Mouse (Mus musculus) c-Kit-positive CD71-positive TER-119-negative erythroid progenitor cells, embryonic 14.5 days (primary cell): ENCODE measurements around the gene Nrxn2.

Experiments
- DNase-seq: peaks from one replicate; pipeline ENCODE4 v3.0.0-alpha.2; 2013; ENCODE audit warnings: low read depth

Gene Nrxn2

GRCm38 (mm10) chr19:6452672-6453310 is 34.3 kb downstream of the Nrxn2 start:
- DNase-seq = no peak

GRCm38 (mm10) chr19:6453349-6453748 is 34.8 kb downstream of the Nrxn2 start:
- DNase-seq = no peak

- DNase-seq = no peak
Observed at GRCm38 (mm10) chr19:6454041-6454720, 35.6 kb downstream of the Nrxn2 start.

- DNase-seq = no peak
Observed at GRCm38 (mm10) chr19:6459504-6459903, 41.0 kb downstream of the Nrxn2 start.

GRCm38 (mm10) chr19:6462841-6463240 is 44.3 kb downstream of the Nrxn2 start:
- no peak for DNase-seq

- DNase-seq = no peak
Observed at GRCm38 (mm10) chr19:6464306-6465071, 46.0 kb downstream of the Nrxn2 start.

GRCm38 (mm10) chr19:6465090-6465489 is 46.6 kb downstream of the Nrxn2 start:
- no peak for DNase-seq

- no peak for DNase-seq
Observed at GRCm38 (mm10) chr19:6466945-6467344, 48.4 kb downstream of the Nrxn2 start.

- DNase-seq = no peak
Observed at GRCm38 (mm10) chr19:6467374-6467979, 48.9 kb downstream of the Nrxn2 start.

GRCm38 (mm10) chr19:6471630-6472029 is 53.1 kb downstream of the Nrxn2 start:
- DNase-seq = no peak

GRCm38 (mm10) chr19:6472821-6473220 is 54.3 kb downstream of the Nrxn2 start:
- no peak for DNase-seq

- DNase-seq = no peak
Observed at GRCm38 (mm10) chr19:6474706-6475105, 56.2 kb downstream of the Nrxn2 start.

GRCm38 (mm10) chr19:6475129-6475528 is 56.6 kb downstream of the Nrxn2 start:
- no peak for DNase-seq

GRCm38 (mm10) chr19:6477007-6477406 is 58.5 kb downstream of the Nrxn2 start:
- DNase-seq = no peak

GRCm38 (mm10) chr19:6478566-6478965 is 60.0 kb downstream of the Nrxn2 start:
- no peak for DNase-seq

- no peak for DNase-seq
Observed at GRCm38 (mm10) chr19:6482886-6483285, 64.4 kb downstream of the Nrxn2 start.

GRCm38 (mm10) chr19:6485059-6485630 is 66.6 kb downstream of the Nrxn2 start:
- no peak for DNase-seq

- DNase-seq = peak; percentile 68
Observed at GRCm38 (mm10) chr19:6489030-6489429, 70.5 kb downstream of the Nrxn2 start.

GRCm38 (mm10) chr19:6491538-6491937 is 73.0 kb downstream of the Nrxn2 start:
- no peak for DNase-seq

GRCm38 (mm10) chr19:6492124-6492523 is 73.6 kb downstream of the Nrxn2 start:
- DNase-seq = peak; percentile 17

- DNase-seq = no peak
Observed at GRCm38 (mm10) chr19:6493219-6493618, 74.7 kb downstream of the Nrxn2 start.

GRCm38 (mm10) chr19:6494032-6494431 is 75.5 kb downstream of the Nrxn2 start:
- DNase-seq = no peak
